Mouse (Mus musculus): ENCODE measurements around the gene Gm5415. TPM values are rescaled to one million over a fixed set of nuclear protein-coding genes. Genes with fewer than 3 reads are reported as not detected.
"Not testable (repeated sequence)": the region's sequence is repeated elsewhere in the genome, so short reads cannot be mapped to it uniquely, and the experiment has no call there.

Gm5415 gene
- not detected for total RNA-seq (2021)

DNA sequence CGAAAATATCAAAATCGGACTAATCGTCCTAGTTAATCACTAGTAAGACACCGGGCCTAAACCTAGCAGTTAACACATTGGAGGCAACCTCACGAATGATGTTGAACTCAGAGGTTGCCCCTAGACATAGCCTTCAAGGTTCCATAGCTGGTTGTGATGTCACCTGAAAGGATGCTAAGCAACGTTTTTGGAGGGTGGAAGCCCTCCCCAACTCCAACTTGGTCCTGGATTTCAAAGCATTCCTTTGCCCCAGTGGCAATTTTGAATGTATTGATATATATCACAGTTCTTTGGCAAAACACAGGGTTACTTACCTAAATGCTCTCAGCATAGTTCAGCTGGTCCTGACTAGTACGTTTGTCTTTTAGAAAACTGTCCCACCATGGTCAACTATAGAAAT, at the start of gene Gm5415:
Gene Gm5415 (minus strand): TSS at position 101 of the 400 bp plus-strand sequence.
- DNase-seq; intact Hi-C loops (cut with DNase I): not testable (repeated sequence)

DNA sequence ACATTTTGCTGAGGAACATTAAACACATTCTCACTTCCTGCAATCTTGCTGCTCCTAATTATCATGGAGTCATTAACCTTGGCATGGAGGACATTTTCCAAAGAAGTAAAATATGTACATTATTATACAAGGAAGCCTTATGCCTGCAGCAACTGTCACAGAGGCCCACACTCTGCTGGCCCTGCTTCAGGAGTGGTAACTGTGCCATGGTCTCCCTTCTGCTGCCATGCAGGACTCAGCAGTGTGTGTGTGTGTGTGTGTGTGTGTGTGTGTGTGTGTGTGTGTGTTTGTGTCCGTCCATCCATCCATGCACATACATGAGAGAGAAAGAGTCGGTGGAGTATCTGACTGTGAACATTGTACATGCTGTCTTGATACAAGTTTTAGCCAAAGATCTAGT, 21.8 kb upstream of the Gm5415 start:
- intact Hi-C loops (cut with DNase I): no loop called here
- DNase-seq: no peak

DNA sequence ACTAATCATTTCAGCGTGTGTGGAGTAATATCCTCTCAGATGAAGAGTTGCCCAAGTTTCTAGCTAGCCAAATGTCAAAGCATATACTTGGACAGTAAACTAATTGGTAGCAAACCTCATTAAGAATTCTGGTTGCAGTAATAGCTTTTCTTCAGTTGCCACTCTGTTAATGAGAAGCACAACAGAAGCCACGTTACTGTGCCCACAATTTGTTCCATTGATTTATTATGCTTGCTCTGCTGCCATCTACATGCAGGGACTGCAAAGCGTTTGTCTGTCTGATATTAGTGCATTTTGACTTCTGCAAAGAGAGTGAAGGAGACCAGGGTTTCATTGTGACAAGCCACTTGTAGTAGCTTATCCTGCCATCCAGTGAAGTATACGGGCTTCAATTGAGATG, 6.8 kb upstream of the Gm5415 start:
- no peak for DNase-seq
- intact Hi-C loops (cut with DNase I): loop anchor here (5.0 kb wide), 1 partner anchor 382 kb away; the partner anchor contains the start of gene Khdrbs2

DNA sequence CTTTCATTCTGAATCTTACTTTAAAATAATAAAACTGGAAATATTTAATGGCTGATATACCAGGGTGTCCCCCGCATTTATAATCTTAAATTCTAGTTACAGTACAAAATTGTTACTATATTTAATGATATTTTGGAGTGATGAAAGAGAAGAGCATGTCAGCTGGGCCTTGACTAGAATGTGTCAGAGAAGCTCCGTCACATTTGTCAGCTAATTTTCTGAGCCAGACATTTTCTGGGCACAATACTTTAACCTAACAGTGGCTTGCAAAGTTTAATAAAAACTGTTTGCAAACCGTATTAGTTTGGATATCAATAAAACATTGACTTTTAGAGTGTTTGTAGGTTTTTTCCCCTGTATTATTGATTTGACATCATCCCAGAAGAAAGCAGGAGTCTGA, 6.4 kb upstream of the Gm5415 start:
- intact Hi-C loops (cut with DNase I): loop anchor here (5.0 kb wide), 1 partner anchor 381 kb away; the partner anchor contains the start of gene Khdrbs2
- DNase-seq: no peak

DNA sequence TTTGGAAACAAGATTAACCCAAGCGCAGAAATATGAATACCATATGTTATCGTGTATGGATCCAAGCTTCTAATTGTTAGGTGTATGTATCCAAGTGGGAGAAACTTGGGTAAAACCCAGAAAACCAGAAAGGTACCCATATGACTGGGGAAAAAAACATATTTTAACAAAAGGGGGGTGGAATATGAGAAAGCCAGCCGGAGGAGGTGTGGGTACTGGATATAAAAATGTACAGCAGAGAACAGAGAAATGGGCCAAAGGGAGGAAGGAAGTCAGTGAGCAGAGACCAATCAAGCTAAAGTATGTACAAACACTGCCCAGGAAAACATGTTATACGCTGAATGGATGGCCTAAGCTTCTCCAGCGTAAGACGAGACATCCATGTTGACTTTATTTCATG, 43.7 kb downstream of the Gm5415 start:
- no peak for DNase-seq
- intact Hi-C loops (cut with DNase I): no loop called here

Data from heart, postnatal 10 days (tissue).